15 mouse cellular contexts compared by ENCODE assay signal in the genomic region with DNA sequence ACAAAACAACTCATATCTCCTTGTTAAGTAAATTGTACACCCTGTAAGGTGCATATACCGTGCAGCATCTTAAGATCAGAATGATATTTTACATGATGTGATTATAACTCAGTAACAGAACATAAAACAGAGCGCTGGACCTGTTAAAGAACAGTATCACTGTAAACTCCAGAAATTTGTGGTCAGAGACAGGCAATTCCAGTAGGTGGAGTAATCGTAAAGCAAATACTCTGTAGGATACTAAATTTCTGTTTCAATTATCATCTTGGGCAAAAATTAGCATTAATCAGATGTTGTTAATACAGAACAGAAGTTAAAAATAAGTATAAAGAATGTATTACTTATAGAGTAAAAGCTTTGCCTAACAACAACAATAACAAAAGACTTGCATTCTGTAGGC.
DNase-seq lines count a peak whose midpoint lies in the region; ATAC-seq lines count a peak whose summit lies in the region.
"Had no signal": no experiment of that assay in that cellular context is flagged by ENCODE, and none has a peak within 500 bp of the region (broad histone marks: within the 10 kb centered on the region; RNA-seq: fewer than 3 reads in every experiment).

No protein-coding gene starts in this region.

- no peak for DNase-seq in frontal cortex, postnatal 25 days (ENCODE audit: low spot score in 2 of 2)
- peak; percentile 35 for DNase-seq in layer of hippocampus, adult 9-10 months (ENCODE audit: low spot score)
- DNase-seq in layer of hippocampus, postnatal 10 days (ENCODE audit: low spot score in 2 of 2): no peak
- DNase-seq in 416B (ENCODE audit: low read depth): peak; percentile 7
- DNase-seq in brain, adult 2 months (ENCODE audit: low read depth, low spot score): peak; percentile 40
- no peak for DNase-seq in adrenal gland, postnatal 14 days
- DNase-seq: adrenal gland, postnatal 10 days; cerebellum, adult 8-10 months; kidney, adult 18-20 months; kidney, postnatal 10 days; layer of hippocampus, adult 9-11 months; liver, embryonic 13.5 days; thymus, postnatal 14 days had no signal

- ATAC-seq in frontal cortex, adult (ENCODE audit: low TSS enrichment): peak; percentile 62; the same call in 1 of the 2 replicates
- ATAC-seq: activated CD4-positive, CD25-positive, alpha-beta regulatory T cell, adult 4 months had no signal

Comparison
In these comparisons a context has a peak if more than half of its experiments do, and no peak if none do; other contexts are left out.
1. DNase-seq: peak in layer of hippocampus, adult 9-10 months (single experiment), 416B (single experiment) and brain, adult 2 months (single experiment); none in frontal cortex, postnatal 25 days (0 of 2), layer of hippocampus, postnatal 10 days (0 of 2) and adrenal gland, postnatal 14 days (single experiment).